Mouse (Mus musculus): ENCODE data around the gene Slc13a2. TPM values are rescaled to one million over a fixed set of nuclear protein-coding genes. Genes with fewer than 3 reads are reported as not detected.

Gene Slc13a2
- not detected in 2 replicates for polyA plus RNA-seq (2014; fragmentation: Nextera tagmentation; extraction: Ambion mirVana)

GRCm38 (mm10) chr11:78422055-78422819 is at the start of gene Slc13a2:
Slc13a2 (minus strand) TSS chr11:78422217.
- no peak within 1 kb of the TSS for H3K9ac ChIP-seq (ENCODE audit: low read length)
- no peaks in the 10 kb centered on the region for H3K9me3 ChIP-seq (replicated peaks; ENCODE audit: control insufficient read depth, low read length)
- no peak within 1 kb of the TSS for H3K27ac ChIP-seq (ENCODE audit: low read depth, low read length)
- 31% methylated on average over 13 of the region's 13 CpGs for WGBS
- no peak for DNase-seq (ENCODE audit: low spot score)
- H3K4me1 ChIP-seq (ENCODE audit: control insufficient read depth, insufficient read depth, low read length): no peaks in the 10 kb centered on the region
- H3K4me2 ChIP-seq (ENCODE audit: low read length): no peak within 1 kb of the TSS
- no peaks in the 10 kb centered on the region for H3K36me3 ChIP-seq (ENCODE audit: control insufficient read depth, insufficient read depth, low read length)
- ATAC-seq: no peak
- no peak within 1 kb of the TSS for H3K4me3 ChIP-seq (ENCODE audit: low read depth, low read length)
- H3K27me3 ChIP-seq (replicated peaks; ENCODE audit: control insufficient read depth, insufficient read depth, low read length): no peaks in the 10 kb centered on the region

GRCm38 (mm10) chr11:78471326-78472103 is 49.5 kb upstream of the Slc13a2 start:
- no peak overlapping the region for H3K27ac ChIP-seq (ENCODE audit: low read depth, low read length)
- WGBS: 90% methylated on average over 10 of the region's 10 CpGs
- H3K4me3 ChIP-seq (ENCODE audit: low read depth, low read length): no peak overlapping the region
- H3K27me3 ChIP-seq (replicated peaks; ENCODE audit: control insufficient read depth, insufficient read depth, low read length): no peaks in the 10 kb centered on the region
- H3K9me3 ChIP-seq (replicated peaks; ENCODE audit: control insufficient read depth, low read length): no peaks in the 10 kb centered on the region
- H3K4me2 ChIP-seq (ENCODE audit: low read length): no peak overlapping the region
- H3K36me3 ChIP-seq (ENCODE audit: control insufficient read depth, insufficient read depth, low read length): peaks cover 23% of the 10 kb centered on the region
- peaks cover 2% of the 10 kb centered on the region; the same call in 1 of the 2 replicates for H3K4me1 ChIP-seq (ENCODE audit: control insufficient read depth, insufficient read depth, low read length)
- DNase-seq (ENCODE audit: low spot score): no peak
- no peak for ATAC-seq
- no peak overlapping the region for H3K9ac ChIP-seq (ENCODE audit: low read length)

GRCm38 (mm10) chr11:78467932-78468331 is 45.9 kb upstream of the Slc13a2 start:
- 81% methylated on average over 3 of the region's 3 CpGs for WGBS
- no peak overlapping the region for H3K4me2 ChIP-seq (ENCODE audit: low read length)
- DNase-seq (ENCODE audit: low spot score) (no peak), ATAC-seq (no peak)
- H3K36me3 ChIP-seq (ENCODE audit: control insufficient read depth, insufficient read depth, low read length): peaks cover 11% of the 10 kb centered on the region
- no peak overlapping the region for H3K9ac ChIP-seq (ENCODE audit: low read length)
- H3K4me3 ChIP-seq (ENCODE audit: low read depth, low read length): no peak overlapping the region
- H3K9me3 ChIP-seq (replicated peaks; ENCODE audit: control insufficient read depth, low read length): no peaks in the 10 kb centered on the region
- no peak overlapping the region for H3K27ac ChIP-seq (ENCODE audit: low read depth, low read length)
- H3K27me3 ChIP-seq (replicated peaks; ENCODE audit: control insufficient read depth, insufficient read depth, low read length): no peaks in the 10 kb centered on the region
- H3K4me1 ChIP-seq (ENCODE audit: control insufficient read depth, insufficient read depth, low read length): peaks cover 6% of the 10 kb centered on the region; the same call in 1 of the 2 replicates

GRCm38 (mm10) chr11:78467515-78467914 is 45.5 kb upstream of the Slc13a2 start:
- H3K9ac ChIP-seq (ENCODE audit: low read length): no peak overlapping the region
- DNase-seq (ENCODE audit: low spot score): no peak
- no peak overlapping the region for H3K4me3 ChIP-seq (ENCODE audit: low read depth, low read length)
- peaks cover 6% of the 10 kb centered on the region for H3K36me3 ChIP-seq (ENCODE audit: control insufficient read depth, insufficient read depth, low read length)
- no peak overlapping the region for H3K27ac ChIP-seq (ENCODE audit: low read depth, low read length)
- no peak overlapping the region for H3K4me2 ChIP-seq (ENCODE audit: low read length)
- no peaks in the 10 kb centered on the region for H3K9me3 ChIP-seq (replicated peaks; ENCODE audit: control insufficient read depth, low read length)
- H3K4me1 ChIP-seq (ENCODE audit: control insufficient read depth, insufficient read depth, low read length): peaks cover 6% of the 10 kb centered on the region; the same call in 1 of the 2 replicates
- WGBS: 89% methylated on average over 7 of the region's 7 CpGs
- H3K27me3 ChIP-seq (replicated peaks; ENCODE audit: control insufficient read depth, insufficient read depth, low read length): no peaks in the 10 kb centered on the region
- no peak for ATAC-seq

GRCm38 (mm10) chr11:78466242-78466912 is 44.4 kb upstream of the Slc13a2 start:
- H3K4me1 ChIP-seq (ENCODE audit: control insufficient read depth, insufficient read depth, low read length): peaks cover 6% of the 10 kb centered on the region; the same call in 1 of the 2 replicates
- peak overlapping the region; percentile 86; the same call in 1 of the 2 replicates for H3K27ac ChIP-seq (ENCODE audit: low read depth, low read length)
- no peaks in the 10 kb centered on the region for H3K9me3 ChIP-seq (replicated peaks; ENCODE audit: control insufficient read depth, low read length)
- peaks cover 2% of the 10 kb centered on the region; the same call in 1 of the 2 replicates for H3K36me3 ChIP-seq (ENCODE audit: control insufficient read depth, insufficient read depth, low read length)
- DNase-seq (ENCODE audit: low spot score) (peak; percentile 5), ATAC-seq (peak; percentile 32)
- H3K4me2 ChIP-seq (ENCODE audit: low read length): peak overlapping the region; percentile 82
- 47% methylated on average over 23 of the region's 23 CpGs for WGBS
- H3K9ac ChIP-seq (ENCODE audit: low read length): peak overlapping the region; percentile 85
- no peaks in the 10 kb centered on the region for H3K27me3 ChIP-seq (replicated peaks; ENCODE audit: control insufficient read depth, insufficient read depth, low read length)
- H3K4me3 ChIP-seq (ENCODE audit: low read depth, low read length): peak overlapping the region; percentile 70

GRCm38 (mm10) chr11:78465568-78466180 is 43.7 kb upstream of the Slc13a2 start, which contains the start of gene Slc46a1:
Slc46a1 (plus strand) TSS chr11:78465697.
- no peaks in the 10 kb centered on the region for H3K36me3 ChIP-seq (ENCODE audit: control insufficient read depth, insufficient read depth, low read length)
- peak within 1 kb of the TSS; percentile 85 for H3K9ac ChIP-seq (ENCODE audit: low read length)
- 1% methylated on average over 41 of the region's 41 CpGs for WGBS
- peaks cover 6% of the 10 kb centered on the region; the same call in 1 of the 2 replicates for H3K4me1 ChIP-seq (ENCODE audit: control insufficient read depth, insufficient read depth, low read length)
- H3K27me3 ChIP-seq (replicated peaks; ENCODE audit: control insufficient read depth, insufficient read depth, low read length): no peaks in the 10 kb centered on the region
- peak within 1 kb of the TSS; percentile 86 for H3K27ac ChIP-seq (ENCODE audit: low read depth, low read length)
- peak; percentile 94 for ATAC-seq
- peak within 1 kb of the TSS; percentile 82 for H3K4me2 ChIP-seq (ENCODE audit: low read length)
- H3K4me3 ChIP-seq (ENCODE audit: low read depth, low read length): peak within 1 kb of the TSS; percentile 70
- peak; percentile 88 for DNase-seq (ENCODE audit: low spot score)
- H3K9me3 ChIP-seq (replicated peaks; ENCODE audit: control insufficient read depth, low read length): no peaks in the 10 kb centered on the region

- peak; percentile 22; the same call in 1 of the 2 replicates for ATAC-seq
- Histone ChIP-seq H3K27ac (ENCODE audit: low read depth, low read length) (no peak overlapping the region), H3K9ac (ENCODE audit: low read length) (peak overlapping the region; percentile 85; the same call in 1 of the 2 replicates), H3K9me3 (replicated peaks; ENCODE audit: control insufficient read depth, low read length) (no peaks in the 10 kb centered on the region), H3K4me2 (ENCODE audit: low read length) (peak overlapping the region; percentile 82), H3K27me3 (replicated peaks; ENCODE audit: control insufficient read depth, insufficient read depth, low read length) (no peaks in the 10 kb centered on the region), H3K4me1 (ENCODE audit: control insufficient read depth, insufficient read depth, low read length) (peaks cover 6% of the 10 kb centered on the region; the same call in 1 of the 2 replicates), H3K36me3 (ENCODE audit: control insufficient read depth, insufficient read depth, low read length) (no peaks in the 10 kb centered on the region), H3K4me3 (ENCODE audit: low read depth, low read length) (peak overlapping the region; percentile 70)
- 25% methylated on average over 9 of the region's 9 CpGs for WGBS
- no peak for DNase-seq (ENCODE audit: low spot score)
These were observed 43.1 kb upstream of the Slc13a2 start for GRCm38 (mm10) chr11:78465116-78465515.
